Mouse (Mus musculus) CH12.LX (cell line): ENCODE data around the gene Gm11562. TPM values are rescaled to one million over a fixed set of nuclear protein-coding genes. Genes with fewer than 3 reads are reported as not detected.
"Not testable (repeated sequence)": the region's sequence is repeated elsewhere in the genome, so short reads cannot be mapped to it uniquely, and the experiment has no call there.

Experiments
- DNase-seq: peaks from one replicate; pipeline ENCODE4 v3.0.0-alpha.2; 2013; ENCODE audit errors: extremely low read depth
- H3K27ac ChIP-seq: 2 replicates; pipeline ENCODE4 v1.5.1; 2012; ENCODE audit warnings: low read depth, mild to moderate bottlenecking, control low read depth, moderate library complexity; ENCODE audit not compliant: insufficient read depth
- H3K27me3 ChIP-seq: replicated peaks from 2 replicates; pipeline ENCODE3; 2012; ENCODE audit warnings: inconsistent platforms
- H3K36me3 ChIP-seq, 2 experiments: replicated peaks in 1 of 2; 2 replicates each; pipeline versions ENCODE3 to v1.6.1; 2012; ENCODE audit warnings: inconsistent platforms in 1 of 2, low read length in 1 of 2, mild to moderate bottlenecking in 1 of 2, mixed read lengths in 1 of 2, moderate library complexity in 1 of 2; ENCODE audit not compliant: control insufficient read depth in 1 of 2, insufficient read depth in 1 of 2
- H3K4me1 ChIP-seq, 2 experiments: 2 replicates each; pipeline ENCODE4 v1.6.1; 2012; ENCODE audit warnings: inconsistent platforms in 1 of 2, moderate library complexity in 1 of 2; ENCODE audit not compliant: insufficient read depth in 2 of 2, control insufficient read depth in 1 of 2
- H3K4me2 ChIP-seq: 2 replicates; pipeline ENCODE4 v1.6.1; 2012; ENCODE audit warnings: low read depth, mild to moderate bottlenecking, control low read depth; ENCODE audit not compliant: poor library complexity, insufficient read depth, severe bottlenecking
- H3K4me3 ChIP-seq, 3 experiments: fragments of 150-350 bp in 1 of 3; sonication (generic) in 1 of 3; replicated peaks in 1 of 3; 2 replicates each; pipeline versions ENCODE3 to v1.5.1; 2011 to 2012; ENCODE audit warnings: low read depth in 2 of 3, low read length in 2 of 3, mild to moderate bottlenecking in 2 of 3, moderate library complexity in 2 of 3, control low read depth in 1 of 3, improper control_type of control experiment in 1 of 3, inconsistent platforms in 1 of 3, mixed read lengths in 1 of 3; ENCODE audit not compliant: poor library complexity in 1 of 3
- H3K79me2 ChIP-seq: replicated peaks from 2 replicates; pipeline ENCODE4 v1.6.1; 2012; ENCODE audit warnings: mild to moderate bottlenecking, moderate library complexity; ENCODE audit not compliant: control insufficient read depth, poor library complexity, insufficient read depth, severe bottlenecking; ENCODE audit errors: extremely low read depth
- H3K9ac ChIP-seq: 2 replicates; pipeline ENCODE4 v1.6.1; 2012; ENCODE audit warnings: low read depth, mild to moderate bottlenecking, control low read depth, moderate library complexity; ENCODE audit not compliant: insufficient read depth
- H3K9me3 ChIP-seq: replicated peaks from 2 replicates; pipeline ENCODE3; 2012; ENCODE audit warnings: low read length, inconsistent platforms, mixed read lengths
- E2F4 ChIP-seq: IDR thresholded peaks from 2 replicates; pipeline ENCODE4 v1.6.1; 2011; ENCODE audit warnings: low read depth, low read length, improper control_type of control experiment; ENCODE audit not compliant: insufficient replicate concordance
- ELF1 ChIP-seq: IDR thresholded peaks from 2 replicates; pipeline ENCODE4 v1.6.1; 2014; ENCODE audit warnings: low read depth, mild to moderate bottlenecking, inconsistent platforms, low read length, improper control_type of control experiment
- ETS1 ChIP-seq: conservative IDR thresholded peaks from 2 replicates; pipeline ENCODE4 v1.6.1; 2012; ENCODE audit warnings: low read depth, mild to moderate bottlenecking, inconsistent platforms, low read length, improper control_type of control experiment, moderate library complexity
- JUN ChIP-seq: IDR thresholded peaks from 2 replicates; pipeline ENCODE4 v1.6.1; 2011; ENCODE audit warnings: low read depth, mild to moderate bottlenecking, low read length, improper control_type of control experiment, moderate library complexity; ENCODE audit not compliant: insufficient read depth
- MXI1 ChIP-seq: IDR thresholded peaks from 2 replicates; pipeline ENCODE4 v1.6.1; 2011; ENCODE audit warnings: mild to moderate bottlenecking, low read depth, low read length, improper control_type of control experiment
- NELFE ChIP-seq: IDR thresholded peaks from 2 replicates; pipeline ENCODE4 v1.6.1; 2011; ENCODE audit warnings: low read depth, low read length, improper control_type of control experiment
- USF2 ChIP-seq: conservative IDR thresholded peaks from 2 replicates; pipeline ENCODE4 v1.6.1; 2011; ENCODE audit warnings: low read depth, low read length, improper control_type of control experiment
- ZMIZ1 ChIP-seq: IDR thresholded peaks from 2 replicates; pipeline ENCODE4 v1.6.1; 2012; ENCODE audit warnings: low read depth, mild to moderate bottlenecking, inconsistent platforms, low read length, improper control_type of control experiment
- dilution Hi-C: fragments of 300-500 bp; cut with MboI; formaldehyde crosslinking; loops from 2 replicates; pipeline ENCODE4 v1.14.3; 2020; ENCODE audit warnings: low sequenced_read_pairs; ENCODE audit not compliant: extremely low pct_unique_long_range_greater_than_20kb, extremely low pct_ligation_motif_present
- in situ Hi-C: fragments of 300-500 bp; cut with MboI; formaldehyde crosslinking; loops from 3 replicates; pipeline ENCODE4 v1.14.3; 2019; ENCODE audit warnings: low sequenced_read_pairs, low pct_ligation_motif_present, low pct_unique_long_range_greater_than_20kb, mixed read lengths
- polyA plus RNA-seq: library from polyadenylated mRNA; unstranded; fragments of >175 nt; gene quantifications from 2 replicates; pipeline ENCODE4 v1.2.1, GENCODE M21; 2012; ENCODE audit warnings: low read depth; ENCODE audit not compliant: insufficient read length
- total RNA-seq, 2 experiments: library from RNA; depleted of rRNA; stranded (reverse); fragments of 300-350 nt in 1 of 2; fragments of >200 nt in 1 of 2; gene quantifications; 2 replicates each; pipeline ENCODE4 v1.2.3; 2012 to 2014

Gene Gm11562
- total and polyA plus RNA-seq, 3 experiments: not detected

DNA sequence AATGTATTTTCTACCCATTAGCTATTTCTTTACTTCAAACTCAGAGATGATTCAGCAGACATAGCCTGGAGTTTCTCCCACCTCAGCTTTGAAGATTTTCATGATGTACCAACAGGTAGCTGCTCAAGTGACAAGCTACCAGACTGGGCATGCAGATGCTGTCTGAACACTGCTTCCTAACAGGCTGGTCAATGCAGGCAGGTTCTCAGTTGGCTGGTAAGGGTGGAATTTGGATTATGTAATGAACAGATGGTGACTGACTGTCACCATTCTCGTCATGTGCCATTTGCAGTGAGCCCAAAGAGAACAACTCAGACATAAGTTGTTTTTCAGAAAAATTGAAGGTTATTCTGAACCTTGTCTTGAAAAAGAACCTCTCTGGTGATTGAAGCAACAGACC, 11.1 kb downstream of the Gm11562 start:
- in situ Hi-C loops: no loop called here
- Histone ChIP-seq H3K4me1 (no peaks in the 10 kb centered on the region), H3K27ac (no peak overlapping the region), H3K4me2 (no peak overlapping the region), H3K79me2 (no peaks in the 10 kb centered on the region), H3K4me3 (no peak overlapping the region), H3K9me3 (no peaks in the 10 kb centered on the region), H3K36me3 (no peaks in the 10 kb centered on the region), H3K27me3 (peaks cover 80% of the 10 kb centered on the region), H3K9ac (no peak overlapping the region)
- dilution Hi-C loops: no loop called here
- TF ChIP-seq ELF1 (no peak), E2F4 (no peak), JUN (no peak), USF2 (no peak), MXI1 (no peak), ZMIZ1 (no peak), ETS1 (no peak), NELFE (no peak)
- DNase-seq: no peak

DNA sequence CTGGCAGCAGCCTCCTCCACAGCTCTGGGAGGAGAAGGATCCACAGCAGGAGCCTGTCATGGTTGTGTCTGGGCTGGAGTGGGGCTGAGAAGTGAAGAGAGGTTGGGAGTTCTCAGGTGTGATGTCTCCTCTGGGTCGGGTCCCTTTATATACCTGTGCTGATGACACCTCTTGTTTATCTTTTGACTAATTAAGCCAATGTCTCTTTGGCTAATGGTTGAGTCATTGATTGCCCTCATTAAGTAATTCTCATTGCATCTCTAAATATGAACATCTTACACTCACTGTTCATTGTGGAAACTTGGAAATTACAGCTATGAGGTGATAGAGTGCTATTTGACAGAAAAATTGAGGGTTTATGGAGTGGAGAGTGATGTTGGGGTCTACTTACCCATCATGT, 17.0 kb downstream of the Gm11562 start, which contains the start of gene Gm11938:
Gene Gm11938 (minus strand): TSS at position 101 of the 400 bp plus-strand sequence.
- H3K4me2 ChIP-seq, H3K4me3 ChIP-seq, H3K9ac ChIP-seq, in situ Hi-C loops, H3K9me3 ChIP-seq, dilution Hi-C loops, H3K79me2 ChIP-seq, H3K4me1 ChIP-seq, H3K27ac ChIP-seq, H3K36me3 ChIP-seq, DNase-seq: not testable (repeated sequence)
- H3K27me3 ChIP-seq: peaks cover 73% of the 10 kb centered on the region

DNA sequence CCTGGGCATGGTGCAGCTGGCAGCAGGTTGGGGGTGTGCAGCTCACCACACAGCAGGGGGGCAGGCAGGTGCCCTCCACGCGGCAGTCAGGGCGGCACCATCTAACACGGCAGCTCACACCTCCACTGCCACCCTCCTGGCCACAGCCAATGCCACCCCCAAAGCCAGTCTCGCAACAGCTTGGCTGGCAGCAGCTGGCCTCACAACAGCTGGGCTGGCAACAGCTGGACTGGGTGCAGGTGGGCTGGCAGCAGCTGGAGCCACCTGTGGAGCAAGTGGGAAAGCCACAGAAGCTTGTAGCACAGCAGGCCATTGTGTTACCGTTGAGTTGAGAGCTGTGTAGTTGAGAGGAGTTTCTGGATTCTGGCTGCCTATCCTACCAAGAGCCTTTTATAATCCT, 22.5 kb downstream of the Gm11562 start, which contains the start of gene Krtap9-3:
Gene Krtap9-3 (minus strand): TSS at position 364 of the 400 bp plus-strand sequence.
- in situ Hi-C loops, dilution Hi-C loops, H3K27ac ChIP-seq: not testable (repeated sequence)

More for the DNA sequence above, 22.5 kb downstream of the Gm11562 start, which contains the start of gene Krtap9-3:
- not testable (repeated sequence) for H3K4me3 ChIP-seq, H3K79me2 ChIP-seq, DNase-seq, H3K9ac ChIP-seq, H3K4me1 ChIP-seq, H3K9me3 ChIP-seq, H3K4me2 ChIP-seq, H3K36me3 ChIP-seq
- H3K27me3 ChIP-seq: peaks cover 82% of the 10 kb centered on the region
